Mouse (Mus musculus) MEL (cell line): Measurements from ENCODE around the gene Acat1. TPM values are rescaled to one million over a fixed set of nuclear protein-coding genes. Genes with fewer than 3 reads are reported as not detected.

Experiments
- DNase-seq: peaks from one replicate; pipeline ENCODE4 v3.0.0; 2011; ENCODE audit warnings: low read depth, low spot score
- H3K27ac ChIP-seq: 2 replicates; pipeline ENCODE4 v1.5.1; 2012; ENCODE audit warnings: low read depth, mild to moderate bottlenecking, control low read depth, low read length, moderate library complexity; ENCODE audit not compliant: control insufficient read depth
- H3K27me3 ChIP-seq, 2 experiments: fragments of 150-350 bp in 1 of 2; sonication (generic) in 1 of 2; 2 replicates each; pipeline ENCODE4 v1.6.1; 2012; ENCODE audit warnings: low read length in 2 of 2, mild to moderate bottlenecking in 2 of 2, improper control_type of control experiment in 1 of 2, moderate library complexity in 1 of 2; ENCODE audit not compliant: insufficient read depth in 2 of 2, control insufficient read depth in 1 of 2
- H3K36me3 ChIP-seq, 2 experiments: 2 replicates each; pipeline ENCODE4 v1.6.1; 2012 to 2014; ENCODE audit warnings: low read length in 2 of 2, improper control_type of control experiment in 1 of 2, inconsistent platforms in 1 of 2, mild to moderate bottlenecking in 1 of 2; ENCODE audit not compliant: insufficient read depth in 2 of 2, control insufficient read depth in 1 of 2
- H3K4me1 ChIP-seq, 2 experiments: fragments of 150-350 bp in 1 of 2; sonication (generic) in 1 of 2; 2 replicates each; pipeline ENCODE4 v1.6.1; 2012; ENCODE audit warnings: low read length in 2 of 2, improper control_type of control experiment in 1 of 2, mild to moderate bottlenecking in 1 of 2; ENCODE audit not compliant: insufficient read depth in 2 of 2, control insufficient read depth in 1 of 2
- H3K4me3 ChIP-seq, 2 experiments: fragments of 150-350 bp in 1 of 2; sonication (generic) in 1 of 2; 2 replicates each; pipeline ENCODE4 v1.5.1; 2012; ENCODE audit warnings: low read depth in 2 of 2, low read length in 2 of 2, mild to moderate bottlenecking in 2 of 2, moderate library complexity in 2 of 2, control low read depth in 1 of 2, improper control_type of control experiment in 1 of 2; ENCODE audit not compliant: control insufficient read depth in 1 of 2, insufficient read depth in 1 of 2
- H3K79me2 ChIP-seq: 2 replicates; pipeline ENCODE4 v1.6.1; 2012; ENCODE audit warnings: mild to moderate bottlenecking, low read length, moderate library complexity; ENCODE audit not compliant: control insufficient read depth, poor library complexity, insufficient read depth
- H3K9ac ChIP-seq: 2 replicates; pipeline ENCODE4 v1.6.1; 2012; ENCODE audit warnings: low read depth, mild to moderate bottlenecking, control low read depth, low read length, moderate library complexity; ENCODE audit not compliant: control insufficient read depth, poor library complexity, severe bottlenecking
- H3K9me3 ChIP-seq: fragments of 150-350 bp; sonication (generic); replicated peaks from 2 replicates; pipeline ENCODE4 v1.6.1; 2012; ENCODE audit warnings: mild to moderate bottlenecking, low read length, improper control_type of control experiment, moderate library complexity; ENCODE audit not compliant: insufficient read depth
- BHLHE40 ChIP-seq: IDR thresholded peaks from 2 replicates; pipeline ENCODE4 v1.6.1; 2012; ENCODE audit warnings: low read depth, mild to moderate bottlenecking, inconsistent platforms, low read length, improper control_type of control experiment, borderline replicate concordance
- CHD1 ChIP-seq: IDR thresholded peaks from 2 replicates; pipeline ENCODE4 v1.6.1; 2012; ENCODE audit warnings: low read depth, mild to moderate bottlenecking, inconsistent platforms, low read length, improper control_type of control experiment
- CTCF ChIP-seq, 3 experiments: IDR thresholded peaks in 2 of 3; conservative IDR thresholded peaks in 1 of 3; 2 replicates each; pipeline ENCODE4 v1.5.1; 2011 to 2012; ENCODE audit warnings: low read length in 3 of 3, low read depth in 2 of 3, mild to moderate bottlenecking in 2 of 3, improper control_type of control experiment in 1 of 3, inconsistent platforms in 1 of 3, mixed read lengths in 1 of 3, moderate library complexity in 1 of 3; ENCODE audit not compliant: control insufficient read depth in 1 of 3, insufficient read depth in 1 of 3, poor library complexity in 1 of 3, severe bottlenecking in 1 of 3
- ELF1 ChIP-seq: IDR thresholded peaks from 2 replicates; pipeline ENCODE4 v1.6.1; 2014; ENCODE audit warnings: low read depth, mild to moderate bottlenecking, inconsistent platforms, low read length, improper control_type of control experiment, moderate library complexity
- EP300 ChIP-seq, 2 experiments: IDR thresholded peaks; 2 replicates each; pipeline ENCODE4 v1.6.1; 2011; ENCODE audit warnings: improper control_type of control experiment in 2 of 2, low read length in 2 of 2, low read depth in 1 of 2, mild to moderate bottlenecking in 1 of 2
- ETS1 ChIP-seq: IDR thresholded peaks from 2 replicates; pipeline ENCODE4 v1.6.1; 2012; ENCODE audit warnings: low read depth, mild to moderate bottlenecking, inconsistent platforms, low read length, improper control_type of control experiment, moderate library complexity
- GABPA ChIP-seq: IDR thresholded peaks from 2 replicates; pipeline ENCODE4 v1.6.1; 2012; ENCODE audit warnings: low read depth, mild to moderate bottlenecking, inconsistent platforms, low read length, improper control_type of control experiment, moderate library complexity
- HCFC1 ChIP-seq: IDR thresholded peaks from 2 replicates; pipeline ENCODE4 v1.6.1; 2012; ENCODE audit warnings: low read depth, mild to moderate bottlenecking, inconsistent platforms, low read length, improper control_type of control experiment, moderate library complexity
- JUND ChIP-seq: IDR thresholded peaks from 2 replicates; pipeline ENCODE4 v1.6.1; 2011; ENCODE audit warnings: low read depth, mild to moderate bottlenecking, improper control_type of control experiment, low read length
- KAT2A ChIP-seq: conservative IDR thresholded peaks from 2 replicates; pipeline ENCODE4 v1.6.1; 2012; ENCODE audit warnings: low read depth, low read length, improper control_type of control experiment, inconsistent platforms
- MAZ ChIP-seq: IDR thresholded peaks from 2 replicates; pipeline ENCODE4 v1.6.1; 2012; ENCODE audit warnings: low read depth, mild to moderate bottlenecking, inconsistent platforms, low read length, improper control_type of control experiment
- MYB ChIP-seq: IDR thresholded peaks from 2 replicates; pipeline ENCODE4 v1.6.1; 2011; ENCODE audit warnings: mild to moderate bottlenecking, low read depth, low read length, improper control_type of control experiment
- POLR2AphosphoS5 ChIP-seq: IDR thresholded peaks from 2 replicates; pipeline ENCODE4 v1.6.1; 2012; ENCODE audit warnings: low read depth, borderline replicate concordance, mild to moderate bottlenecking, inconsistent platforms, low read length, moderate library complexity, mixed read lengths
- RAD21 ChIP-seq: IDR thresholded peaks from 2 replicates; pipeline ENCODE4 v1.6.1; 2011; ENCODE audit warnings: mild to moderate bottlenecking, low read depth, low read length, improper control_type of control experiment
- SIN3A ChIP-seq: IDR thresholded peaks from 2 replicates; pipeline ENCODE4 v1.6.1; 2012; ENCODE audit warnings: low read length, improper control_type of control experiment, inconsistent platforms
- TAL1 ChIP-seq: IDR thresholded peaks from 2 replicates; pipeline ENCODE4 v1.6.1; 2012; ENCODE audit warnings: mild to moderate bottlenecking, inconsistent platforms, low read length, moderate library complexity, mixed read lengths
- USF1 ChIP-seq: IDR thresholded peaks from 2 replicates; pipeline ENCODE4 v1.6.1; 2014; ENCODE audit warnings: low read depth, mild to moderate bottlenecking, inconsistent platforms, low read length, improper control_type of control experiment, moderate library complexity
- USF2 ChIP-seq, 2 experiments: IDR thresholded peaks; 2 replicates each; pipeline ENCODE4 v1.6.1; 2011 to 2012; ENCODE audit warnings: improper control_type of control experiment in 2 of 2, low read length in 2 of 2, borderline replicate concordance in 1 of 2, inconsistent platforms in 1 of 2, low read depth in 1 of 2, mild to moderate bottlenecking in 1 of 2; ENCODE audit not compliant: insufficient read depth in 1 of 2
- polyA plus RNA-seq, 2 experiments: library from polyadenylated mRNA; stranded (reverse) in 1 of 2; unstranded in 1 of 2; fragments of >175 nt in 1 of 2; fragments of >200 nt in 1 of 2; gene quantifications; 2 replicates each; pipeline versions ENCODE4 v1.2.1 to v1.2.4; 2012; ENCODE audit warnings: low replicate concordance in 2 of 2, low read depth in 1 of 2; ENCODE audit not compliant: insufficient read length in 2 of 2, insufficient read depth in 1 of 2, missing spikeins in 1 of 2
- total RNA-seq: library from RNA; depleted of rRNA; stranded (reverse); fragments of 300-350 nt; gene quantifications from 2 replicates; pipeline ENCODE4 v1.2.3, GENCODE M21; 2012

The Acat1 gene
- total and polyA plus RNA-seq, 3 experiments, result 37.4 to 185 (median 41.8) TPM

DNA sequence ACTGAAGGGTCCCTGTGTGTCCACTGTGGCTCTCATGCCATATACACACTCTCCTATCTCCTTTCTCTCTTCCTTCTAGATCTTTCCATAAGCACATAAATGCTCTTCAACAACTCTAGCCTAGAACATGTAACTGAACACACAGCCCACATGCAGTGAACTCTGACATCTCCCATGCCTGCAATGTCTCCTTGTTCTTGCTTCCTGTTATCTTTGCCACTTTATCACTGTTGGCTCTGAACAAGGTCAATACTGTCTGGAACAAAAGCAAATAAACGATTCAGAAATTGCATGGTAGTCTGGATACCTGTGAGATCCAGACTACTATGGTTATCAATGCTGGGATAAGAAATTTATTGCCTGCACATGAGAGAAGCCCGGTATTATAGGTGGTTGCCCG, 6.3 kb downstream of the Acat1 start:
- no peak overlapping the region; the same call in 1 of the 2 replicates for H3K9ac ChIP-seq
- TF ChIP-seq POLR2AphosphoS5 (no peak), HCFC1 (no peak), CHD1 (no peak)
- TF ChIP-seq, all 39 proteins: peak for 0
- Histone ChIP-seq H3K4me1 (peaks cover 8 to 13% of the 10 kb centered on the region in 2 experiments; a peak in 3 of 4 replicates), H3K27me3 (no peaks in the 10 kb centered on the region), H3K9me3 (no peaks in the 10 kb centered on the region), H3K27ac (no peak overlapping the region), H3K79me2 (peaks cover 4% of the 10 kb centered on the region; the same call in 1 of the 2 replicates), H3K36me3 (peaks cover 2 to 13% of the 10 kb centered on the region in 2 experiments; a peak in 3 of 4 replicates), H3K4me3 (no peak overlapping the region)
- no peak for DNase-seq

DNA sequence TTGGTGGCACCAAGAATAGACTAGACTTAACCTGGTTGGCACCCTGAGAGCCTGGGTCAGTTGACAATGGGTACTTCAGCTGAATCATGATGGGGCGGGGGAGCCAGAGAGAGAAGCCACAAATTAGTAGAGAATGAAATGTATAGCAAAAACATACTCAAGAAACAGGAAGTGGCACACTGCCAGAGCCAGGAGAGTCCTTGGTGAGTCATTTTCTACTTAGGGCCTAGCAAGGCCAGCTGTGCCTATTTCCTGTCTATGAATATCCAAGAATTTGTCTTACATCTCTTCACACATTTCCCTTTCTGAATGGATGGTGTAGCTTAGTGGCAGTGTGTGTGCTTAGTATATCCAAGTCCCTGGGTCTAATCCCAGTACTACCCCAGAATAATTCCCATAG, 6.8 kb downstream of the Acat1 start:
- Histone ChIP-seq H3K27me3 (no peaks in the 10 kb centered on the region), H3K9ac (no peak overlapping the region; the same call in 1 of the 2 replicates), H3K36me3 (peaks cover 2 to 11% of the 10 kb centered on the region in 2 experiments; a peak in 3 of 4 replicates), H3K4me3 (no peak overlapping the region), H3K79me2 (peaks cover 1% of the 10 kb centered on the region; the same call in 1 of the 2 replicates), H3K4me1 (peaks cover 8 to 13% of the 10 kb centered on the region in 2 experiments; a peak in 3 of 4 replicates), H3K27ac (peak overlapping the region; percentile 42; the same call in 1 of the 2 replicates), H3K9me3 (no peaks in the 10 kb centered on the region)
- TF ChIP-seq TAL1 (no peak), MAZ (0 out of 2 replicates have a peak, but pooled peaks have one; percentile 24), GABPA (no peak), EP300 (IDR thresholded peaks at IDR 0.05; ENCODE audit: low read depth in 1 of 2, low read length in 2 of 2) (peak; percentile 34 to 61; a peak in 3 of 4 replicates), JUND (peak; percentile 90), RAD21 (no peak), BHLHE40 (no peak), CTCF (IDR thresholded peaks at IDR 0.05 in 2 of 3, conservative IDR thresholded peaks at IDR 0.05 in 1 of 3; ENCODE audit: control insufficient read depth in 1 of 3, insufficient read depth in 1 of 3, low read depth in 2 of 3, low read length in 3 of 3, poor library complexity in 1 of 3, severe bottlenecking in 1 of 3) (no peak), ETS1 (peak; percentile 92), HCFC1 (0 out of 2 replicates have a peak, but pooled peaks have one; percentile 23), MYB (no peak), ELF1 (peak; percentile 78), KAT2A (no peak), USF1 (no peak), USF2 (IDR thresholded peaks at IDR 0.05; ENCODE audit: borderline replicate concordance in 1 of 2, insufficient read depth in 1 of 2, low read depth in 1 of 2, low read length in 2 of 2) (no peak), SIN3A (peak; percentile 34; the same call in 1 of the 2 replicates)
- DNase-seq, result peak; percentile 94
